Mouse (Mus musculus): ENCODE measurements around the gene Nmbr.
A peak's percentile ranks its signal among the peaks of the same experiment; 100 is the strongest.

GRCm38 (mm10) chr10:14705072-14706066, at the start of gene Nmbr, which contains the start of gene Vta1:
- TF ChIP-seq HCFC1 (IDR thresholded peaks at IDR 0.05; ENCODE audit: low read depth, low read length) = peak; percentile 90
- TF ChIP-seq POLR2A (IDR thresholded peaks at IDR 0.05; ENCODE audit: low read depth, low read length) = peak; percentile 72
- TF ChIP-seq E2F4 (IDR thresholded peaks at IDR 0.05; ENCODE audit: insufficient replicate concordance, low read depth, low read length) = no peak
- TF ChIP-seq ZNF384 (IDR thresholded peaks at IDR 0.05; ENCODE audit: low read depth, low read length) = no peak
- TF ChIP-seq RAD21 (IDR thresholded peaks at IDR 0.05; ENCODE audit: low read depth, low read length) = peak; percentile 91

All from CH12.LX (cell line).